Comparison of ENCODE assay signal across 8 mouse cellular contexts in the genomic region with DNA sequence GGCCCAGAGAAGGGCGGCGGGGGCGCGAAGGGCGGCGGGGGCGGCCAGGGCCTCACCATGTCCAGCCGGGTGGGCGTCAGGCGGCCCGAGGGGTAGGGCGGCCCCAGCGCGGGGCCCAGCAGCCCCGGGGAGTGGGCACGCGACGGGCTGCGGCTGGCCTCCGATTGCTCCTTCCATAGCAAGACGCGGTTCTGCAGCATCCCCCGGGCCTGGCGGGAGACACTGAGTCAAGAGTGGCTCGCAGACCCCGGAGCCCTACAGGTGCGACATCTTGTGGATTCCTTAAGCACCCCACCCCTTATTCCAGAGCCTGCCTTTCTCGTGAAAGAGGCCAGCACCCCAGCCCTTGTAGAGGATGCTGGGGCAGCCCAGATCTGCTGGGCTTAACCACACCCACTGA. TPM values are rescaled to one million over a fixed set of nuclear protein-coding genes. Genes with fewer than 3 reads are reported as not detected.
A peak's percentile ranks its signal among the peaks of the same experiment; 100 is the strongest.
DNase-seq lines count a peak whose midpoint lies in the region; ATAC-seq and TF ChIP-seq lines count a peak whose summit lies in the region.

No protein-coding gene starts in this region.

- DNase-seq in layer of hippocampus, adult 2 months (ENCODE audit: low spot score in 2 of 2): no peak
- DNase-seq in layer of hippocampus, postnatal 14 days (ENCODE audit: low spot score in 2 of 2): no peak
- peak; percentile 69 for DNase-seq in intestine, embryonic 14.5 days (ENCODE audit: low spot score)
- no peak for DNase-seq in ovary, postnatal 36 days (ENCODE audit: low spot score)
- DNase-seq in cerebellum, adult 11 months: no peak
- no peak for DNase-seq in layer of hippocampus, postnatal 36 days

- no peaks in the 10 kb centered on the region for H3K9me3 ChIP-seq in embryonic facial prominence, embryonic 12.5 days
- H3K9me3 ChIP-seq in intestine, embryonic 14.5 days (ENCODE audit: control insufficient read depth, low read length): no peaks in the 10 kb centered on the region
- H3K9me3 ChIP-seq in neural tube, embryonic 12.5 days: no peaks in the 10 kb centered on the region

- H3K9ac ChIP-seq in embryonic facial prominence, embryonic 12.5 days: peak overlapping the region; percentile 71
- H3K9ac ChIP-seq in intestine, embryonic 14.5 days (ENCODE audit: low read length): peak overlapping the region; percentile 50
- peak overlapping the region; percentile 71 for H3K9ac ChIP-seq in neural tube, embryonic 12.5 days

- no peak for TF ChIP-seq CTCF in layer of hippocampus, adult 2 months (conservative IDR thresholded peaks at IDR 0.05)

- H3K27me3 ChIP-seq in embryonic facial prominence, embryonic 12.5 days: peaks cover 52% of the 10 kb centered on the region
- peaks cover 35% of the 10 kb centered on the region for H3K27me3 ChIP-seq in intestine, embryonic 14.5 days (replicated peaks; ENCODE audit: control insufficient read depth, insufficient read depth, low read length)
- peaks cover 57% of the 10 kb centered on the region for H3K27me3 ChIP-seq in neural tube, embryonic 12.5 days (replicated peaks)

- H3K36me3 ChIP-seq in embryonic facial prominence, embryonic 12.5 days: no peaks in the 10 kb centered on the region
- H3K36me3 ChIP-seq in intestine, embryonic 14.5 days (ENCODE audit: control insufficient read depth, insufficient read depth, low read length): no peaks in the 10 kb centered on the region
- H3K36me3 ChIP-seq in neural tube, embryonic 12.5 days: no peaks in the 10 kb centered on the region

- H3K4me2 ChIP-seq in embryonic facial prominence, embryonic 12.5 days (replicated peaks): peak overlapping the region; percentile 100
- H3K4me2 ChIP-seq in intestine, embryonic 14.5 days (ENCODE audit: low read length): peak overlapping the region; percentile 99
- peak overlapping the region; percentile 100 for H3K4me2 ChIP-seq in neural tube, embryonic 12.5 days (replicated peaks)

- H3K4me1 ChIP-seq in embryonic facial prominence, embryonic 12.5 days: peaks cover 19% of the 10 kb centered on the region; the same call in 1 of the 2 replicates
- 0 out of 2 replicates have a peak, but pooled peaks cover 5% of the 10 kb centered on the region for H3K4me1 ChIP-seq in intestine, embryonic 14.5 days (replicated peaks; ENCODE audit: control insufficient read depth, insufficient read depth, low read length)
- H3K4me1 ChIP-seq in neural tube, embryonic 12.5 days: peaks cover 18% of the 10 kb centered on the region

- peak overlapping the region; percentile 57 for H3K4me3 ChIP-seq in layer of hippocampus, adult 2 months
- peak overlapping the region; percentile 77 for H3K4me3 ChIP-seq in embryonic facial prominence, embryonic 12.5 days
- H3K4me3 ChIP-seq in intestine, embryonic 14.5 days (ENCODE audit: low read depth, low read length): peak overlapping the region; percentile 49
- H3K4me3 ChIP-seq in neural tube, embryonic 12.5 days: peak overlapping the region; percentile 63

- no peak overlapping the region for H3K27ac ChIP-seq in layer of hippocampus, adult 2 months
- no peak overlapping the region for H3K27ac ChIP-seq in embryonic facial prominence, embryonic 12.5 days
- H3K27ac ChIP-seq in intestine, embryonic 14.5 days (ENCODE audit: low read depth): no peak overlapping the region
- H3K27ac ChIP-seq in neural tube, embryonic 12.5 days: no peak overlapping the region

- 1% methylated on average over 26 of the region's 28 CpGs for WGBS in embryonic facial prominence, embryonic 12.5 days
- WGBS in intestine, embryonic 14.5 days: under 1% methylated on average over 22 of the region's 28 CpGs
- WGBS in neural tube, embryonic 12.5 days: 1% methylated on average over 28 of the region's 28 CpGs

- ATAC-seq in embryonic facial prominence, embryonic 12.5 days (ENCODE audit: insufficient number of reproducible peaks, insufficient read depth, low FRiP score, low TSS enrichment): peak; percentile 41
- peak; percentile 41 for ATAC-seq in intestine, embryonic 14.5 days (replicated peaks; ENCODE audit: low FRiP score, low TSS enrichment, low read depth)
- peak; percentile 38 for ATAC-seq in neural tube, embryonic 12.5 days (ENCODE audit: low FRiP score, low read depth)

RNA-seq across cellular contexts. Expression of a gene that starts 7.2 kb away (rescaled TPM):
- not detected for total RNA-seq in layer of hippocampus, adult 2 months (2021)
- total RNA-seq in layer of hippocampus, postnatal 14 days (2021): 1 to 10 TPM in 1 of 2 experiments, under 1 TPM in 1; 0.21 to 1.0 TPM
- polyA plus RNA-seq in embryonic facial prominence, embryonic 12.5 days (2016; fragmentation: Nextera tagmentation; extraction: Ambion mirVana): 0.25 and 0.50 TPM in 2 replicates
- 0.13 and 0.19 TPM in 2 replicates for polyA plus RNA-seq in intestine, embryonic 14.5 days (2014; fragmentation: Nextera tagmentation; extraction: Ambion mirVana)
- polyA plus RNA-seq in neural tube, embryonic 12.5 days (2016; fragmentation: Nextera tagmentation; extraction: Ambion mirVana): 0.14 and 0.27 TPM in 2 replicates
- total RNA-seq in layer of hippocampus, postnatal 36 days (2021): under 1 TPM in 1 of 2 experiments, not detected in 1; 0.30 TPM

RNA-seq across cellular contexts. Expression of a gene that starts 23.6 kb away (rescaled TPM):
- 1 to 10 TPM; 1.2 to 2.7 TPM for total RNA-seq in layer of hippocampus, adult 2 months (2021)
- 1 to 10 TPM; 2.7 to 4.0 TPM for total RNA-seq in layer of hippocampus, postnatal 14 days (2021)
- polyA plus RNA-seq in embryonic facial prominence, embryonic 12.5 days (2016; fragmentation: Nextera tagmentation; extraction: Ambion mirVana): 10.1 and 10.7 TPM in 2 replicates
- polyA plus RNA-seq in intestine, embryonic 14.5 days (2014; fragmentation: Nextera tagmentation; extraction: Ambion mirVana): 4.8 and 9.4 TPM in 2 replicates
- polyA plus RNA-seq in neural tube, embryonic 12.5 days (2016; fragmentation: Nextera tagmentation; extraction: Ambion mirVana): 2.6 and 2.7 TPM in 2 replicates
- total RNA-seq in layer of hippocampus, postnatal 36 days (2021): 1 to 10 TPM; 1.8 to 2.6 TPM

RNA-seq across cellular contexts. Expression of a gene that starts 32.6 kb away (rescaled TPM):
- total RNA-seq in layer of hippocampus, adult 2 months (2021): under 1 TPM; 0.31 to 0.49 TPM
- 1 to 10 TPM; 1.3 to 1.7 TPM for total RNA-seq in layer of hippocampus, postnatal 14 days (2021)
- 0.78 and 0.90 TPM in 2 replicates for polyA plus RNA-seq in embryonic facial prominence, embryonic 12.5 days (2016; fragmentation: Nextera tagmentation; extraction: Ambion mirVana)
- polyA plus RNA-seq in intestine, embryonic 14.5 days (2014; fragmentation: Nextera tagmentation; extraction: Ambion mirVana): 0.30 and 0.58 TPM in 2 replicates
- polyA plus RNA-seq in neural tube, embryonic 12.5 days (2016; fragmentation: Nextera tagmentation; extraction: Ambion mirVana): 1.3 and 1.5 TPM in 2 replicates
- total RNA-seq in layer of hippocampus, postnatal 36 days (2021): under 1 TPM; 0.50 to 0.99 TPM

RNA-seq across cellular contexts. Expression of a gene that starts 32.8 kb away (rescaled TPM):
- 10 to 100 TPM; 46.1 to 49.7 TPM for total RNA-seq in layer of hippocampus, adult 2 months (2021)
- 10 to 100 TPM; 47.6 to 47.8 TPM for total RNA-seq in layer of hippocampus, postnatal 14 days (2021)
- polyA plus RNA-seq in embryonic facial prominence, embryonic 12.5 days (2016; fragmentation: Nextera tagmentation; extraction: Ambion mirVana): 60.2 and 60.7 TPM in 2 replicates
- 28.3 and 30.1 TPM in 2 replicates for polyA plus RNA-seq in intestine, embryonic 14.5 days (2014; fragmentation: Nextera tagmentation; extraction: Ambion mirVana)
- 72.6 and 78.2 TPM in 2 replicates for polyA plus RNA-seq in neural tube, embryonic 12.5 days (2016; fragmentation: Nextera tagmentation; extraction: Ambion mirVana)
- total RNA-seq in layer of hippocampus, postnatal 36 days (2021): 10 to 100 TPM; 43.9 to 48.3 TPM
